Mouse (Mus musculus) limb, embryonic 15.5 days (tissue): ENCODE measurements around the gene Epha4. TPM values are rescaled to one million over a fixed set of nuclear protein-coding genes. Genes with fewer than 3 reads are reported as not detected.

Source experiments
- ATAC-seq: fragments of 200-750 bp; cut with Nextera tagmentation; 2 replicates; pipeline ENCODE4 v1.8.0; 2017; ENCODE audit warnings: low read depth, moderate TSS enrichment; ENCODE audit not compliant: insufficient number of reproducible peaks, low FRiP score, low TSS enrichment
- H3K27ac ChIP-seq: fragments of 300-500 bp; sonication (generic); 2 replicates; pipeline ENCODE4 v1.5.1; 2015; ENCODE audit warnings: moderate library complexity, mild to moderate bottlenecking, inconsistent platforms
- H3K27me3 ChIP-seq: fragments of 300-500 bp; sonication (generic); 2 replicates; pipeline ENCODE4 v1.6.1; 2015; ENCODE audit warnings: inconsistent platforms
- H3K36me3 ChIP-seq: fragments of 300-500 bp; sonication (generic); 2 replicates; pipeline ENCODE4 v1.6.1; 2015; ENCODE audit warnings: inconsistent platforms
- H3K4me1 ChIP-seq: fragments of 300-500 bp; sonication (generic); 2 replicates; pipeline ENCODE4 v1.6.1; 2015; ENCODE audit warnings: inconsistent platforms
- H3K4me2 ChIP-seq: fragments of 300-500 bp; sonication (generic); 2 replicates; pipeline ENCODE4 v1.6.1; 2015; ENCODE audit warnings: mild to moderate bottlenecking, inconsistent platforms
- H3K4me3 ChIP-seq: fragments of 300-500 bp; sonication (generic); 2 replicates; pipeline ENCODE4 v1.5.1; 2015; ENCODE audit warnings: mild to moderate bottlenecking, inconsistent platforms
- H3K9ac ChIP-seq: fragments of 300-500 bp; sonication (generic); 2 replicates; pipeline ENCODE4 v1.6.1; 2015; ENCODE audit warnings: inconsistent platforms
- H3K9me3 ChIP-seq: fragments of 300-500 bp; sonication (generic); 2 replicates; pipeline ENCODE4 v1.6.1; 2016; ENCODE audit warnings: inconsistent platforms
- WGBS: fragments of 180-500 bp; shearing (Covaris S2); methylation state at CpG from one replicate; pipeline ENCODE4 v1.1.7; 2015; 5-methylcytosine and 5-hydroxymethylcytosine counted together
- polyA plus RNA-seq: library from polyadenylated mRNA; unstranded; fragments of >200 nt; fragmentation: Nextera tagmentation; extraction: Ambion mirVana; gene quantifications from 2 replicates; pipeline ENCODE4 v1.2.1, GENCODE M21; 2015

Epha4 gene
- polyA plus RNA-seq, 1 experiment from 2014 or later: 39.0 TPM

DNA sequence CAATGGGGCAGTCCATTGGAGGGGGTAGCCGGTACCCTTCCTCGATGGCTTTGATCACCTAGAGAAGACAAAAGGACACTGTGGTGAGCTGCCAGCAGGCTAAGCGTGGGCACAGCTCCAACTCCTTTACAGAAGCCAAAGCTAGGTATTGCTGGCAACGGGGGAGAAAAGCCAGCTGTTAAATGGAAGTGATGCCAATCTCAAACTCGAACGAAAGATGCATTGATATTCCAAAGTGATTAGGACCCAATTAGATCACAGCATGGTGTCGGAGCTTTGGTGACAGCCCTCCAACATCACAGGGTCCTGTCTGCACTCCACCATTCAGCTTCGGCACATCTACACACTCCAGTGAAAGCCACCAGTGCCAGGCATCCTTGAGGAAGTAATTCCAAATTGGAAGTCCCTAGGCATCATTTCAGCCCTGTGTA is 137.3 kb downstream of the Epha4 start:
- peaks cover 32% of the 10 kb centered on the region for H3K36me3 ChIP-seq
- WGBS: 88% methylated on average over 8 of the region's 8 CpGs
- no peaks in the 10 kb centered on the region for H3K9me3 ChIP-seq
- no peak overlapping the region for H3K27ac ChIP-seq
- no peak for ATAC-seq
- H3K27me3 ChIP-seq: no peaks in the 10 kb centered on the region
- no peak overlapping the region for H3K9ac ChIP-seq
- H3K4me3 ChIP-seq: no peak overlapping the region
- H3K4me1 ChIP-seq: no peaks in the 10 kb centered on the region
- H3K4me2 ChIP-seq: no peak overlapping the region

DNA sequence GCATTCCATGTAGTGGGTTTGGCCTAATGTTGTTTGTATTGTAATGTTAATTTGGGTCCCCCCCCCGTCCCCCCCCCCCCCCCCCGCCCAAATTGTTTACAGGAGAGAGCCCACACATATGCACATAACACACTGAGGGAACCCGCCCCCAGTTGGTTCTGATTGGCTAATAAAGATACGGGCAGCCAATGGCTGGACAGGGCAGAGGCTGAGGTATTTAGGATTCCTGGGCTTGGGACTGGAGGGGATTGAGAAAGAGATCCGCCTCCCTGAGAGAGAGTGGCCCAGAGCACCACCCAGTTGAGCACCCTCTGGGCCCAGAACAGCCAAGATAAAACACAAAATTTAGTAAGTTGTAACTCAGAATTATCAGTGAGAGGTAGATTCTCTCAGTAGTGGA is 140.8 kb downstream of the Epha4 start:
- Histone ChIP-seq H3K9me3 (no peaks in the 10 kb centered on the region), H3K4me2 (no peak overlapping the region), H3K4me3 (no peak overlapping the region), H3K27ac (no peak overlapping the region), H3K4me1 (no peaks in the 10 kb centered on the region), H3K27me3 (no peaks in the 10 kb centered on the region), H3K36me3 (peaks cover 32% of the 10 kb centered on the region), H3K9ac (no peak overlapping the region)
- 66% methylated on average over 5 of the region's 5 CpGs for WGBS
- no peak for ATAC-seq

DNA sequence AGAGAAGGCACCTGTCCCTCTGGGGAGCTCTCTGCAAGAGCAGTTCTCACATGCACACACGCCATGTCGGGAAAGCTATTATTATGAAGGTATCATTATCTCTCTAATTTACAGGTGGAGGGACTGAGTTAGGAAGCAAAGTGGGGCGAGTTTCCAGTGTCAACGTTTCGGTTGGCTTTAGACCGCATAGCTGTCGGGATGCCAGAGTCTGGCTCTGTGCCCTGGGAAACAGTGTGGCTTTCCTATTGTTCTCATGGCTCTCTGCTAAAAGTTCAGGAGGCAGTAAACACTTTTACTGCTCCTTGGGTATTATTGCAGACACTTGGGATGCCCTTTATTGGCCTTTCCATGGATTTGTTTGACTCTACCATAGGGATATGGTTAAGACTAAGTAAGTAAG is 144.0 kb downstream of the Epha4 start:
- no peaks in the 10 kb centered on the region for H3K9me3 ChIP-seq
- H3K9ac ChIP-seq: no peak overlapping the region
- H3K4me2 ChIP-seq: no peak overlapping the region
- no peak for ATAC-seq
- H3K36me3 ChIP-seq: peaks cover 32% of the 10 kb centered on the region; the same call in 1 of the 2 replicates
- H3K4me3 ChIP-seq: no peak overlapping the region
- H3K27ac ChIP-seq: no peak overlapping the region
- 56% methylated on average over 7 of the region's 7 CpGs for WGBS
- no peaks in the 10 kb centered on the region for H3K27me3 ChIP-seq
- no peaks in the 10 kb centered on the region for H3K4me1 ChIP-seq

DNA sequence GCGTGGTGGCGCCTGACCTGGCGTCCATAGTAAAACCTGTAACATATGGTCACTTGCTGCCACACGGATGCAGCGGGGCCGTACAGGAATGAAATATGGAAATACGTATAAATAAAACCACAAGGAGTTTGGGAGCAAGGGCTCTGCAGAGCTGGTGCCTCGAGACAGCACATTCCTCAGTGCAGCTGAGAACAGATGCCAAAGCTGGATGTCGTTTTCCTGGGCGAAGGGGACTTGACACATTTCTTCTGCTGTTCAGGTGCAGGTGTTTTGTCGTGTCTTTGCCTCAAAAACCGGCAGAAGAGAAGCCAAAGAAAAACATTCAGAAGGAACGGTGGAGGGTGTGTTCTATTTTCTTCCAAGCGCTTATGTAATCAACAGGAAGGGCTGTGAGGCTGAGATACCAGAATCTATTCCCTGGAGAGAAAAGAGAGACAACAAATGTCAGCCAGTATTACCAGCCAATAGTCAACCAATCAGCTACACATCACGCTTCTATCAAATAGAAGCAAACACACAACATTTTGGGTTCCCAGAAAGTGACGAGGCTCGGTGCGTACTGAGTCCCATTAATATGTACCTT is 145.5 kb downstream of the Epha4 start:
- Histone ChIP-seq H3K4me3 (no peak overlapping the region), H3K4me2 (no peak overlapping the region), H3K4me1 (no peaks in the 10 kb centered on the region), H3K9ac (no peak overlapping the region), H3K9me3 (no peaks in the 10 kb centered on the region), H3K27ac (no peak overlapping the region), H3K36me3 (peaks cover 26% of the 10 kb centered on the region; the same call in 1 of the 2 replicates), H3K27me3 (no peaks in the 10 kb centered on the region)
- no peak for ATAC-seq
- 71% methylated on average over 18 of the region's 18 CpGs for WGBS

DNA sequence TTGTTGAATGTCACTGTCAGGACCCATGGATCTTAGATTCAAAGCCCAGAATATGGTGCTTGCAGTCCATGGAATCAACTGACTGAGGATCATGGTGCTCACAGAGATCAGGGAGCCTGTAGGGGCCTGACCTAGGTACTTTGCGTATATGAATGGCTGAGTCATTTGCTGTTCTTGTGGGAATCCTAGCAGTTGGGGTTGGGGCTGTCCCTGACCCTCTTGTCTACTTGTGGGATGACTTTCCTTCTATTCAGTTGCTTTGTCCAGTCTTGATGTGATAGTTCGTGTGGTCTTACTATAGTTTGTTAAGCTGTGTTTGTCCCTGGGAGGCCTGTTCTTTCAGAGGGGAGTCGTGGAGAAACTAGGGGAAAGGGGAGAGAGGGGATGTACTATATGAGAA is 149.0 kb downstream of the Epha4 start:
- Histone ChIP-seq H3K9ac (no peak overlapping the region), H3K4me3 (no peak overlapping the region), H3K27me3 (no peaks in the 10 kb centered on the region), H3K9me3 (no peaks in the 10 kb centered on the region), H3K4me1 (no peaks in the 10 kb centered on the region), H3K36me3 (peaks cover 11% of the 10 kb centered on the region; the same call in 1 of the 2 replicates), H3K4me2 (no peak overlapping the region), H3K27ac (no peak overlapping the region)
- WGBS: 86% methylated on average over 3 of the region's 3 CpGs
- ATAC-seq: no peak

DNA sequence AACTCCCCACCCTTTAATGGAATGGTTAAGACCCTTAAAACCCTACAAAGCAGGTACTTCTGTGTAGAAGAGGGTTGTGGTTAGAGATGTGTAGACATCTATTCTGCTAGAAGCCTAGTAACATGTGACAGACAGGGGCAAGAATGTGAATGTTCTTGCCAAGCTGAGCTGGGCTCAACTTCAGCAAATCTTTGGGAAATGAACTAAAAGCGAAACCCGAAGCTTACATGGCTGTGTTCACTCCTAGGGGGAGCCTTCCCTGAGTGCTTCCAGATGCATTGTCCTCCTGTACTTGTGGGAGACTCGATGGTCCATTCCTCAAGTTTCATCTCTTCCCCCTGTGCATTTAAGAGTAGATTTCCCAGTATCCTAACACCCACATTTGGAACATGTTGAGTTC is 150.3 kb downstream of the Epha4 start:
- Histone ChIP-seq H3K9ac (no peak overlapping the region), H3K4me1 (no peaks in the 10 kb centered on the region), H3K27me3 (no peaks in the 10 kb centered on the region), H3K9me3 (no peaks in the 10 kb centered on the region), H3K4me3 (no peak overlapping the region), H3K27ac (no peak overlapping the region), H3K36me3 (peaks cover 11% of the 10 kb centered on the region; the same call in 1 of the 2 replicates), H3K4me2 (no peak overlapping the region)
- ATAC-seq: no peak
- 48% methylated on average over 3 of the region's 3 CpGs for WGBS

DNA sequence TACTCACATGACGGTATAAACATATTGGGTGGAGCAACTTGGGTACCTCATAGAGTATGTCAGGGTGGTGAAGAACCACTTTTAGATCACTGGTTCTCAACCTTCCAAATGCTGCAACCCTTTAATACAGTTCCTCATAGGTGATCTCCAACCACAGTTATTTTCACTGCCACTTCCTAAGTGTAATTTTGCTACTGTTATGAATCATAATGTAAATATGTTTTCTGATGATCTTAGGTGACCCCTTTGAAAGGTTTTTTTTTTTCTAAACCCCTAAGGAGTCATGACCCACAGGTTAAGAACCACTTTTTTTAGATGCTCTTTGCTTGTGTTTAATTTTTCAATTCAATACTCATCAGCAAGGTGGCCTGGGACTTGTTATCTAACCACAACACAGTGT is 151.0 kb downstream of the Epha4 start:
- no peak for ATAC-seq

DNA sequence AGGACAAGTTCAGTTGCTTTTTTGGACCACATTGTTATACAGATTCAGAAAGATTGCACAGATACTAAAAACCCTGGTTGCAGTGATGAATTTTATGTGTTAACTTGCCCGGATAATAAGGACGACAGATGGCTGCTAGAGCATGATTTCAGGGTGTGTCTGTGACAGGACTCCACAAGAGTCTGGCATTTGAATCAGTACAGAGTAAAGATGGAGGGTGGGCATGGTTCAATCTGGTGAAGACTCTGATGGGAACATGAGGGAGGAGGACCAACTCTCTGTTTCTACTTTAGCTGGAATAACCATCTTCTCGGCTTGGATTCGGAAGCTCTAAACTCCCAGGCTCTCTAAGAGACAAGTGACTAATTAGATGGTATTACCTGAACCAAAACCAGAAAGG is 168.4 kb downstream of the Epha4 start:
- Histone ChIP-seq H3K27me3 (no peaks in the 10 kb centered on the region), H3K27ac (no peak overlapping the region), H3K36me3 (no peaks in the 10 kb centered on the region), H3K4me2 (no peak overlapping the region), H3K4me1 (no peaks in the 10 kb centered on the region), H3K4me3 (no peak overlapping the region), H3K9ac (no peak overlapping the region), H3K9me3 (no peaks in the 10 kb centered on the region)
- ATAC-seq: no peak
- WGBS: 78% methylated on average over 4 of the region's 4 CpGs

More for the DNA sequence above, 151.0 kb downstream of the Epha4 start:
- 85% methylated on average over 1 of the region's 1 CpGs for WGBS
- Histone ChIP-seq H3K27ac (no peak overlapping the region), H3K4me3 (no peak overlapping the region), H3K4me1 (no peaks in the 10 kb centered on the region), H3K9me3 (no peaks in the 10 kb centered on the region), H3K27me3 (no peaks in the 10 kb centered on the region), H3K4me2 (no peak overlapping the region), H3K9ac (no peak overlapping the region), H3K36me3 (peaks cover 11% of the 10 kb centered on the region; the same call in 1 of the 2 replicates)

DNA sequence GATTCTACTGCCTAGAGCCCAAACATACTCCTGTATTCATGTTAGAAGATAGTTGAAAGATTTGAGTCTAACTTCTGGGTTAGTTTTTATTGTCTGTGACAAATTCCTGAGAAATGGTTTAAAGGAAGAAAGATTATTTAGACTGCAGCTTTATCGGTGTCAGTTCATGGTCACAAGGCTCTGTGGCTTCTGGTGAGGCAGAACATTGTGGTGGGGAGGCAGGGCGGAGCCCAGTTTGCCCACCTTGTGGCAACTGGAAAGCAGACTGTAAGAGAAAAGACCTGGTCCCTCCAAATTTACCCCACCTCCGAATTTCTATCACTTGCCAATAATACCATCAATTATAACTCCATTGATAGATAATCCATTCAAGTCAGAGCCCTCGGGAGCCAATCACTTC is 171.1 kb downstream of the Epha4 start:
- no peaks in the 10 kb centered on the region for H3K27me3 ChIP-seq
- no peak overlapping the region for H3K27ac ChIP-seq
- no peak overlapping the region for H3K4me2 ChIP-seq
- H3K4me3 ChIP-seq: no peak overlapping the region
- H3K9me3 ChIP-seq: no peaks in the 10 kb centered on the region
- no peak overlapping the region for H3K9ac ChIP-seq
- ATAC-seq: no peak
- H3K36me3 ChIP-seq: no peaks in the 10 kb centered on the region
- H3K4me1 ChIP-seq: 0 out of 2 replicates have a peak, but pooled peaks cover 2% of the 10 kb centered on the region
- WGBS: 82% methylated on average over 4 of the region's 4 CpGs

DNA sequence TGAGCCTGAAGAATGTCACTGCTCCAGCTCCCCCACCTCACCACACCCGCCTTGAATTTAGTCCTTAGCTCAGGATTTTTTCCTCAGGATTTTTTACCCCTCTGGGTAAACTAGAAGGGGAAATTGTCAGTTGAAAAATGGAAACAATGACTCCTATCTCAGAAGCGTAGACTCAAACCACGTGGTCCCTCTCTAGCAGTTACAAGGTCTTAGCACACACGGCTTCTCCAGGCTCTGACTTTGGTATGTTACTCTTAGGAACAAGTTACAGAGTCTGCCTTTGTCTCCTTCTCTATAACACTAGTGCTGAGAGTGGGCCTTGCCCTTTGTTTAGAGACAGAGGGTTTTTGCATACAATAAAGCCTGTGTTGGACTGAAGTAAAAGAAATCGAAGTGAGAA is 175.2 kb downstream of the Epha4 start:
- Histone ChIP-seq H3K27ac (no peak overlapping the region), H3K9ac (no peak overlapping the region), H3K36me3 (no peaks in the 10 kb centered on the region), H3K4me3 (no peak overlapping the region), H3K4me1 (peaks cover 7% of the 10 kb centered on the region; the same call in 1 of the 2 replicates), H3K9me3 (no peaks in the 10 kb centered on the region), H3K4me2 (no peak overlapping the region), H3K27me3 (no peaks in the 10 kb centered on the region)
- no peak for ATAC-seq
- WGBS: 72% methylated on average over 5 of the region's 5 CpGs

DNA sequence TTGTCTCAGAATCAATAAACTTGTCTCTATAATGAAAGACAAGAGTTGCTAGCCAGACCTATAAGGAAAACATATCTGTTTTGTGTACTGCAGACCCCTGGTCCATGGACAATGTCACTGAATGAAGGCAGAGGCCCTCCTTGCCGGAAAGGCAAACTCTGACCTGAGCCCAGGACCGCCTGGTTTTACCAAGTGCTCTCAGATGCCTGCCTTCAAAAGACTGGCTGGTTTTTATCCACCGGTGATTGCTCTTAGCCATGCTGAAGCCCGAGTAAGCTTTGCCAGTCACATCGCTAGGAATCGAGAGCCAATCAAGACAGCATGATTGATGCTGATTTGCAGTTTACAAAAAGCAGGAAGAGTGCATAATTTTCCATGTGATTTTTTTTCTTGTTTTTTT is 176.5 kb downstream of the Epha4 start:
- Histone ChIP-seq H3K27ac (no peak overlapping the region), H3K4me2 (no peak overlapping the region), H3K9me3 (no peaks in the 10 kb centered on the region), H3K4me3 (no peak overlapping the region), H3K36me3 (no peaks in the 10 kb centered on the region), H3K4me1 (peaks cover 7% of the 10 kb centered on the region; the same call in 1 of the 2 replicates), H3K27me3 (no peaks in the 10 kb centered on the region), H3K9ac (no peak overlapping the region)
- no peak for ATAC-seq
- 32% methylated on average over 6 of the region's 6 CpGs for WGBS

DNA sequence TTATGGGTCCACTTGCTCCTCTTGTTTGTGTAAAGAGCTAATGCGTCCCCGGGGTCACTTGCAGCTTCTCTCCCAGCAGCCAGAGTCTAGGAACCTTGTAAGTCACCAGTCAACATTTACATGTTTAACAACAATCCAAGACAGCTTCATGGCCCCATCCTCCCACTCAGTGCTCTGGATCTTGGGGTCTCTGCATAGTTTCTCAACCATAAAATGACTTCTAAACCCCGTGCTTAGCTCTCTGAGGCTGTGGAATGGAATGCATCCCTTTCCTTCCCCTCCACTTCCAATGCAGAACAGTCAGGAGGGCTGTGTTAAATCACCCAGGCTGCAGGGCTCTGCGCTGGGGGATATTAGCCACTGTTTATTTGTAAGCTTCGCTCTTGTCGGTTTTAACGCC is 178.0 kb downstream of the Epha4 start:
- Histone ChIP-seq H3K4me1 (peaks cover 7% of the 10 kb centered on the region; the same call in 1 of the 2 replicates), H3K4me2 (no peak overlapping the region), H3K27ac (no peak overlapping the region), H3K4me3 (no peak overlapping the region), H3K27me3 (no peaks in the 10 kb centered on the region), H3K9me3 (no peaks in the 10 kb centered on the region), H3K9ac (no peak overlapping the region), H3K36me3 (no peaks in the 10 kb centered on the region)
- ATAC-seq: no peak
- WGBS: 49% methylated on average over 7 of the region's 7 CpGs
